In genomic region chr7:100608130-100608741, GRCm38 (mm10) we compare ENCODE assay signal across 8 mouse cellular contexts. TPM values are rescaled to one million over a fixed set of nuclear protein-coding genes. Genes with fewer than 3 reads are reported as not detected.
DNase-seq lines count a peak whose midpoint lies in the region; ATAC-seq and TF ChIP-seq lines count a peak whose summit lies in the region.

TSS of gene Mrpl48 (minus strand) at chr7:100608301.

- no peak for TF ChIP-seq CTCF in bone marrow macrophage, adult 2 months (IDR thresholded peaks at IDR 0.05; ENCODE audit: low read depth, low read length)

- H3K4me3 ChIP-seq in bone marrow macrophage, adult 2 months (ENCODE audit: insufficient read depth, low read length): peak within 1 kb of the TSS; percentile 91
- H3K4me3 ChIP-seq in heart, embryonic 10.5 days: peak within 1 kb of the TSS; percentile 99
- peak within 1 kb of the TSS; percentile 54 for H3K4me3 ChIP-seq in kidney, embryonic 14.5 days (ENCODE audit: low read length)
- H3K4me3 ChIP-seq in limb, embryonic 15.5 days: peak within 1 kb of the TSS; percentile 99
- peak within 1 kb of the TSS; percentile 91 for H3K4me3 ChIP-seq in midbrain, embryonic 15.5 days

- H3K36me3 ChIP-seq in heart, embryonic 10.5 days: no peaks in the 10 kb centered on the region
- no peaks in the 10 kb centered on the region for H3K36me3 ChIP-seq in kidney, embryonic 14.5 days (ENCODE audit: control insufficient read depth, insufficient read depth, low read length)
- no peaks in the 10 kb centered on the region for H3K36me3 ChIP-seq in limb, embryonic 15.5 days
- H3K36me3 ChIP-seq in midbrain, embryonic 15.5 days (replicated peaks): no peaks in the 10 kb centered on the region

- 1% methylated on average over 43 of the region's 43 CpGs for WGBS in heart, embryonic 10.5 days
- under 1% methylated on average over 38 of the region's 43 CpGs for WGBS in kidney, embryonic 14.5 days
- WGBS in limb, embryonic 15.5 days: under 1% methylated on average over 42 of the region's 43 CpGs
- under 1% methylated on average over 43 of the region's 43 CpGs for WGBS in midbrain, embryonic 15.5 days

- peaks cover 13% of the 10 kb centered on the region for H3K4me1 ChIP-seq in bone marrow macrophage, adult 2 months (ENCODE audit: control insufficient read depth, insufficient read depth, low read length)
- H3K4me1 ChIP-seq in heart, embryonic 10.5 days: peaks cover 9% of the 10 kb centered on the region; the same call in 1 of the 2 replicates
- H3K4me1 ChIP-seq in kidney, embryonic 14.5 days (ENCODE audit: control insufficient read depth, insufficient read depth, low read length): peaks cover 6% of the 10 kb centered on the region
- 0 out of 2 replicates have a peak, but pooled peaks cover 4% of the 10 kb centered on the region for H3K4me1 ChIP-seq in limb, embryonic 15.5 days
- peaks cover 19% of the 10 kb centered on the region for H3K4me1 ChIP-seq in midbrain, embryonic 15.5 days

- ATAC-seq in erythroblast, adult 5-6 weeks (replicated peaks; ENCODE audit: low FRiP score, poor library complexity, severe bottlenecking): peak; percentile 60
- peak; percentile 61 for ATAC-seq in kidney, embryonic 14.5 days (ENCODE audit: low FRiP score, low TSS enrichment)
- ATAC-seq in limb, embryonic 15.5 days (ENCODE audit: insufficient number of reproducible peaks, low FRiP score, low TSS enrichment, low read depth): no peak
- peak; percentile 35 for ATAC-seq in midbrain, embryonic 15.5 days (replicated peaks)

- no peaks in the 10 kb centered on the region for H3K9me3 ChIP-seq in heart, embryonic 10.5 days
- H3K9me3 ChIP-seq in kidney, embryonic 14.5 days (ENCODE audit: control insufficient read depth, low read length): no peaks in the 10 kb centered on the region
- no peaks in the 10 kb centered on the region for H3K9me3 ChIP-seq in limb, embryonic 15.5 days
- no peaks in the 10 kb centered on the region for H3K9me3 ChIP-seq in midbrain, embryonic 15.5 days

- H3K27ac ChIP-seq in bone marrow macrophage, adult 2 months (ENCODE audit: insufficient read depth, low read depth, low read length): peak within 1 kb of the TSS; percentile 75
- peak within 1 kb of the TSS; percentile 99 for H3K27ac ChIP-seq in heart, embryonic 10.5 days
- peak within 1 kb of the TSS; percentile 90 for H3K27ac ChIP-seq in kidney, embryonic 14.5 days (ENCODE audit: low read depth, low read length)
- H3K27ac ChIP-seq in limb, embryonic 15.5 days: peak within 1 kb of the TSS; percentile 100
- peak within 1 kb of the TSS; percentile 96 for H3K27ac ChIP-seq in midbrain, embryonic 15.5 days

- no peaks in the 10 kb centered on the region for H3K27me3 ChIP-seq in heart, embryonic 10.5 days (ENCODE audit: insufficient read depth, poor library complexity, severe bottlenecking)
- no peaks in the 10 kb centered on the region for H3K27me3 ChIP-seq in kidney, embryonic 14.5 days (ENCODE audit: control insufficient read depth, insufficient read depth, low read length)
- H3K27me3 ChIP-seq in limb, embryonic 15.5 days: no peaks in the 10 kb centered on the region
- H3K27me3 ChIP-seq in midbrain, embryonic 15.5 days (replicated peaks): no peaks in the 10 kb centered on the region

- peak; percentile 24 to 25 for DNase-seq in B cell, adult 2 months
- DNase-seq in heart, embryonic 10.5 days (ENCODE audit: low spot score): peak; percentile 87
- DNase-seq in spleen, postnatal 14 days (ENCODE audit: low spot score in 2 of 2): peak; percentile 27 to 39

- H3K4me2 ChIP-seq in kidney, embryonic 14.5 days (replicated peaks; ENCODE audit: low read depth, low read length): peak within 1 kb of the TSS; percentile 56
- peak within 1 kb of the TSS; percentile 67 for H3K4me2 ChIP-seq in limb, embryonic 15.5 days
- peak within 1 kb of the TSS; percentile 61 for H3K4me2 ChIP-seq in midbrain, embryonic 15.5 days

- TF ChIP-seq POLR2A in bone marrow macrophage, adult 2 months (IDR thresholded peaks at IDR 0.05; ENCODE audit: borderline replicate concordance, low read depth, low read length): no peak

- peak within 1 kb of the TSS; percentile 98 for H3K9ac ChIP-seq in kidney, embryonic 14.5 days (ENCODE audit: low read depth, low read length)
- peak within 1 kb of the TSS; percentile 100 for H3K9ac ChIP-seq in limb, embryonic 15.5 days
- H3K9ac ChIP-seq in midbrain, embryonic 15.5 days: peak within 1 kb of the TSS; percentile 99

RNA-seq across cellular contexts. Expression of gene Mrpl48, which starts in this region (rescaled TPM):
- 59.3 and 60.3 TPM in 2 replicates for polyA plus RNA-seq in bone marrow macrophage, adult 2 months (2012; ENCODE audit: insufficient read depth, insufficient read length, missing spikeins)
- 3.5 and 27.4 TPM in 2 replicates for total RNA-seq in erythroblast, adult 5-6 weeks (2015; ENCODE audit: low replicate concordance)
- total RNA-seq in erythroblast, adult 5-6 weeks (2017; ENCODE audit: low replicate concordance): 7.1 and 40.0 TPM in 2 replicates
- 75.7 and 78.8 TPM in 2 replicates for polyA plus RNA-seq in heart, embryonic 10.5 days (2016; fragmentation: Nextera tagmentation; extraction: Ambion mirVana)
- 91.3 and 95.4 TPM in 2 replicates for polyA plus RNA-seq in kidney, embryonic 14.5 days (2014; fragmentation: Nextera tagmentation; extraction: Ambion mirVana)
- polyA plus RNA-seq in limb, embryonic 15.5 days (2015; fragmentation: Nextera tagmentation; extraction: Ambion mirVana): 72.9 and 73.5 TPM in 2 replicates
- polyA plus RNA-seq in midbrain, embryonic 15.5 days (2015; fragmentation: Nextera tagmentation; extraction: Ambion mirVana): 79.0 and 80.2 TPM in 2 replicates

Comparison
In these comparisons a context has a peak if more than half of its experiments do, and no peak if none do; other contexts are left out.
1. DNase-seq: peak in every context shown above with its lines; median percentile 87 in heart, embryonic 10.5 days; 33 in spleen, postnatal 14 days; 24 in B cell, adult 2 months.